Mouse (Mus musculus): Measurements from ENCODE around the gene Ttc1. TPM values are rescaled to one million over a fixed set of nuclear protein-coding genes. Genes with fewer than 3 reads are reported as not detected.

The Ttc1 gene
- total RNA-seq, 2 experiments from 2014 or later, result 48.1 to 48.4 TPM

- no peak for DNase-seq (ENCODE audit: low spot score in 2 of 2)
Measured at GRCm38 (mm10) chr11:43705751-43706150, 42.1 kb downstream of the Ttc1 start.

- DNase-seq (ENCODE audit: low spot score in 2 of 2), result no peak
Measured at GRCm38 (mm10) chr11:43703552-43703951, 44.3 kb downstream of the Ttc1 start.

GRCm38 (mm10) chr11:43700291-43700690, 47.5 kb downstream of the Ttc1 start:
- no peak for DNase-seq (ENCODE audit: low spot score in 2 of 2)

GRCm38 (mm10) chr11:43698621-43699020, 49.2 kb downstream of the Ttc1 start:
- no peak for DNase-seq (ENCODE audit: low spot score in 2 of 2)

GRCm38 (mm10) chr11:43696623-43697022, 51.2 kb downstream of the Ttc1 start:
- no peak for DNase-seq (ENCODE audit: low spot score in 2 of 2)

- no peak for DNase-seq (ENCODE audit: low spot score in 2 of 2)
Measured at GRCm38 (mm10) chr11:43688850-43689249, 59.0 kb downstream of the Ttc1 start.

- peak; percentile 43 to 66 for DNase-seq (ENCODE audit: low spot score in 2 of 2)
Measured at GRCm38 (mm10) chr11:43682415-43683217, 65.2 kb downstream of the Ttc1 start.

GRCm38 (mm10) chr11:43681472-43682414, 66.1 kb downstream of the Ttc1 start, which contains the start of gene Pwwp2a:
TSS of gene Pwwp2a (plus strand) at chr11:43681998.
- peak; percentile 98 to 99 for DNase-seq (ENCODE audit: low spot score in 2 of 2)

Other genes with a start within 250 kb of the Ttc1 start
- 1 to 10 TPM; 7.8 to 9.9 TPM for gene Ccnjl, start 219.2 kb downstream of the Ttc1 start, total RNA-seq (2021)
- gene 4933415A04Rik, start 161.0 kb downstream of the Ttc1 start, total RNA-seq (2021), result 1 to 10 TPM; 2.1 to 2.5 TPM
- not detected for gene Fabp6, start 146.5 kb downstream of the Ttc1 start, total RNA-seq (2021)
- gene Pwwp2a, start 66.0 kb downstream of the Ttc1 start, total RNA-seq (2021), result 10 to 100 TPM; 69.6 to 73.3 TPM
- gene Adra1b, start 153.2 kb upstream of the Ttc1 start, total RNA-seq (2021), result 1 to 10 TPM; 4.1 to 6.0 TPM